Mouse (Mus musculus): Measurements from ENCODE around the gene Smcr8.

GRCm38 (mm10) chr11:60769322-60769721, 8.0 kb upstream of the Smcr8 start:
- TF ChIP-seq CTCF (IDR thresholded peaks at IDR 0.05 in 2 of 3, conservative IDR thresholded peaks at IDR 0.05 in 1 of 3; ENCODE audit: control insufficient read depth in 1 of 3, insufficient read depth in 1 of 3, low read depth in 2 of 3, low read length in 3 of 3, poor library complexity in 1 of 3, severe bottlenecking in 1 of 3) = no peak
- no peak for TF ChIP-seq EP300 (IDR thresholded peaks at IDR 0.05; ENCODE audit: low read depth in 1 of 2, low read length in 2 of 2)
- TF ChIP-seq SMC3 (IDR thresholded peaks at IDR 0.05; ENCODE audit: low read depth, low read length) = no peak
- TF ChIP-seq TCF12 (IDR thresholded peaks at IDR 0.05; ENCODE audit: low read depth, low read length) = no peak
- no peak for TF ChIP-seq POLR2A (IDR thresholded peaks at IDR 0.05; ENCODE audit: control insufficient read depth in 1 of 2, insufficient read depth in 1 of 2, low read depth in 1 of 2, low read length in 2 of 2, poor library complexity in 1 of 2)
- no peak for TF ChIP-seq MYC (IDR thresholded peaks at IDR 0.05; ENCODE audit: low read depth, low read length)
- no peak for TF ChIP-seq ZNF384 (IDR thresholded peaks at IDR 0.05; ENCODE audit: low read depth, low read length)
- no peak for TF ChIP-seq MAX (IDR thresholded peaks at IDR 0.05; ENCODE audit: low read length)
- TF ChIP-seq USF1 (IDR thresholded peaks at IDR 0.05; ENCODE audit: low read depth, low read length) = no peak
- no peak for TF ChIP-seq E2F4 (IDR thresholded peaks at IDR 0.05; ENCODE audit: borderline replicate concordance, low read depth, low read length)
- no peak for TF ChIP-seq ELF1 (IDR thresholded peaks at IDR 0.05; ENCODE audit: low read depth, low read length)
- TF ChIP-seq NRF1 (IDR thresholded peaks at IDR 0.05; ENCODE audit: insufficient read depth, low read depth, low read length, poor library complexity, severe bottlenecking) = no peak

All from MEL (cell line).